Mouse (Mus musculus): ENCODE measurements around the gene Camkmt. TPM values are rescaled to one million over a fixed set of nuclear protein-coding genes. Genes with fewer than 3 reads are reported as not detected.
A peak's percentile ranks its signal among the peaks of the same experiment; 100 is the strongest.

The Camkmt gene
- polyA plus RNA-seq, 1 experiment: 3.6 TPM

DNA sequence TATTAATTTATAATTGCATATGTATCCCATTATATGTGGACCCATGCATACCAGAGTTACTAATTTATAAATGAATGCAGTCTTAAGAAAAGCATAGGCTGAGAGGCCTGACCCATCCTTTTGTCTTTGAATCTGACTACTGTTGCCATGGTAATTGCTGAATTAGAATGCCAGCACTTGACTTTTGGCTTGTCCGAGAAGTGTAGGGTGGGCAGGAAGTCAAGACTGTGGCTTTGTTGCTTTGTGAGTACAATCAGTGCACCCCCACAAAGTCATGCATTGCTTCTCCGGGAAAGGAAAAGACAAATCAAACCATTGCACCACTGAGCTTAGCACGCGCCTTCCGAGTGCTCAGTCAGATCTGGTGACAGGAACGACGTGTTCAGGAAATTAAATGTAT is 11.4 kb downstream of the Camkmt start:
- Histone ChIP-seq H3K27me3 (replicated peaks; ENCODE audit: control insufficient read depth, insufficient read depth, low read length) (no peaks in the 10 kb centered on the region), H3K4me3 (ENCODE audit: insufficient read depth, low read depth, low read length) (no peak overlapping the region), H3K36me3 (ENCODE audit: control insufficient read depth, insufficient read depth, low read length) (peaks cover 6% of the 10 kb centered on the region), H3K4me1 (ENCODE audit: control insufficient read depth, insufficient read depth, low read length) (no peaks in the 10 kb centered on the region), H3K27ac (ENCODE audit: insufficient read depth, low read depth, low read length) (no peak overlapping the region)
- TF ChIP-seq POLR2A (IDR thresholded peaks at IDR 0.05; ENCODE audit: low read depth, low read length) (no peak), CTCF (conservative IDR thresholded peaks at IDR 0.05; ENCODE audit: insufficient read depth, insufficient read length, low read depth, low read length) (no peak)
- WGBS: 82% methylated on average over 7 of the region's 7 CpGs
- DNase-seq: no peak

DNA sequence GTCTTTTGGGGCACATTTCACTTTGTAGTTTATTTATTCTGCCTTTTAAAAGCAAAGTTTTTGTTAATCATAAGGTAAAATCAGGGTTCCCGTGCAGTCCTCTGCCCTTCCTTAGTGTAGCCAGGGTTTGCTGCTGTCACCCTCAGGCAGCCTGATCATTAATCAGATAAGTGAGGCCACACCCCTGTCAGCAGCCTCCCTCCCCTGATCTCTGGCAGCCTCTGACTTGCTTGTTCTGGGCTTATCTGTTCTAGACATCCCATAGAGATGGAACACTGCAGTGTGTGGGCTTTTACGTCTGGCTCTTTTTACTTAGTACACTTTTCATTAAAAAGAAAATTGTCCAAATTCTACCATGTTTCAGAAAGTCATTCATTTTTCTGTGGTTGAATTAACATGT is 13.0 kb downstream of the Camkmt start:
- Histone ChIP-seq H3K36me3 (ENCODE audit: control insufficient read depth, insufficient read depth, low read length) (peaks cover 3% of the 10 kb centered on the region; the same call in 1 of the 2 replicates), H3K27ac (ENCODE audit: insufficient read depth, low read depth, low read length) (no peak overlapping the region), H3K4me3 (ENCODE audit: insufficient read depth, low read depth, low read length) (no peak overlapping the region), H3K4me1 (ENCODE audit: control insufficient read depth, insufficient read depth, low read length) (no peaks in the 10 kb centered on the region), H3K27me3 (replicated peaks; ENCODE audit: control insufficient read depth, insufficient read depth, low read length) (no peaks in the 10 kb centered on the region)
- TF ChIP-seq POLR2A (IDR thresholded peaks at IDR 0.05; ENCODE audit: low read depth, low read length) (no peak), CTCF (conservative IDR thresholded peaks at IDR 0.05; ENCODE audit: insufficient read depth, insufficient read length, low read depth, low read length) (no peak)
- 49% methylated on average over 2 of the region's 2 CpGs for WGBS
- no peak for DNase-seq

DNA sequence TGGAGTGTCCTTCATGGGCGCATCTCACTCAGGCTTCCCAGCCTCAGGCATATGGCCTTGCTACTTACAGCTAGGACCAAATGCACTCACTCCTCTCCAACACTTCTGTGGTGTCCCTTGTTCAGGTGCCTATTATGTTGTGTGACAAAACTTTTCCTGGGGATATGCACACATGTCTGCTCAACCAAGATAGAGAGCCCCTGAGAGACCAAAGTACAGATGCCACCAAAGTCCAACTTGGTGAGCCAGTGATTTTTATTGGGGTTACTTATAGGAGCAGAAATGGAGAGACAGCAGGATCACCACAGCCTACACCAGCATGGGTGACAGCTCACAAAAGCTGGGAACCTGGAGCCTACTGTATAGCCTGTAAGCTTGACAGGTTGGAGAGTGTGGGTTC is 20.3 kb downstream of the Camkmt start:
- no peak overlapping the region for H3K4me3 ChIP-seq (ENCODE audit: insufficient read depth, low read depth, low read length)
- no peaks in the 10 kb centered on the region; the same call in 1 of the 2 replicates for H3K27me3 ChIP-seq (replicated peaks; ENCODE audit: control insufficient read depth, insufficient read depth, low read length)
- no peaks in the 10 kb centered on the region for H3K36me3 ChIP-seq (ENCODE audit: control insufficient read depth, insufficient read depth, low read length)
- TF ChIP-seq POLR2A (IDR thresholded peaks at IDR 0.05; ENCODE audit: low read depth, low read length) (no peak), CTCF (conservative IDR thresholded peaks at IDR 0.05; ENCODE audit: insufficient read depth, insufficient read length, low read depth, low read length) (no peak)
- no peak for DNase-seq
- whole genome bisulfite sequencing: 100% methylated on average over 1 of the region's 1 CpGs
- H3K27ac ChIP-seq (ENCODE audit: insufficient read depth, low read depth, low read length): no peak overlapping the region
- H3K4me1 ChIP-seq (ENCODE audit: control insufficient read depth, insufficient read depth, low read length): no peaks in the 10 kb centered on the region

DNA sequence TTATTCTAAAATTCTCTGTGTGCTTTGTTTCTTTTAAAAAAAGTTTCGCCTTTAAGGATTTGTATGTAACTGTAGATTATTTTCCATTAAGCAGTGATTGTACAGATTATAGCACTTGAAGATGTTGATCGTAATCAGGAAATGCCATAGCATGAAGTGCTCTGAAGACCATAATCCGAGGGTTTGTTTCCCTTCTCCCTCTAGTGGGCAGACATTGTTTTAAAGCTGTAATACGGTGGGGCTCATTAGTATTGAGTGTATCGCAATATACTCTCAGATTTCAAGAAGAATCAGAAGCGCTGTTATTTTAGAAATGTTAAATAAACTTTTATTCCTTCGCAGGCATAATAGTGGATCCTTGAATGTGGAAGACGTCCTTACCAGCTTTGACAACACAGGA is 23.1 kb downstream of the Camkmt start:
- H3K4me1 ChIP-seq (ENCODE audit: control insufficient read depth, insufficient read depth, low read length): no peaks in the 10 kb centered on the region
- no peak overlapping the region for H3K27ac ChIP-seq (ENCODE audit: insufficient read depth, low read depth, low read length)
- 74% methylated on average over 8 of the region's 8 CpGs for WGBS
- no peaks in the 10 kb centered on the region for H3K36me3 ChIP-seq (ENCODE audit: control insufficient read depth, insufficient read depth, low read length)
- TF ChIP-seq CTCF (conservative IDR thresholded peaks at IDR 0.05; ENCODE audit: insufficient read depth, insufficient read length, low read depth, low read length): no peak
- TF ChIP-seq POLR2A (IDR thresholded peaks at IDR 0.05; ENCODE audit: low read depth, low read length): no peak
- no peaks in the 10 kb centered on the region; the same call in 1 of the 2 replicates for H3K27me3 ChIP-seq (replicated peaks; ENCODE audit: control insufficient read depth, insufficient read depth, low read length)
- no peak overlapping the region for H3K4me3 ChIP-seq (ENCODE audit: insufficient read depth, low read depth, low read length)
- DNase-seq: no peak

GRCm38 (mm10) chr17:85116643-85117042 is 26.3 kb downstream of the Camkmt start:
- H3K27me3 ChIP-seq (replicated peaks; ENCODE audit: control insufficient read depth, insufficient read depth, low read length): no peaks in the 10 kb centered on the region
- no peak overlapping the region for H3K27ac ChIP-seq (ENCODE audit: insufficient read depth, low read depth, low read length)
- no peak overlapping the region for H3K4me3 ChIP-seq (ENCODE audit: insufficient read depth, low read depth, low read length)
- TF ChIP-seq CTCF (conservative IDR thresholded peaks at IDR 0.05; ENCODE audit: insufficient read depth, insufficient read length, low read depth, low read length) (peak; percentile 77), POLR2A (IDR thresholded peaks at IDR 0.05; ENCODE audit: low read depth, low read length) (no peak)
- H3K4me1 ChIP-seq (ENCODE audit: control insufficient read depth, insufficient read depth, low read length): no peaks in the 10 kb centered on the region
- H3K36me3 ChIP-seq (ENCODE audit: control insufficient read depth, insufficient read depth, low read length): no peaks in the 10 kb centered on the region
- 31% methylated on average over 4 of the region's 4 CpGs for WGBS
- DNase-seq: peak; percentile 57

DNA sequence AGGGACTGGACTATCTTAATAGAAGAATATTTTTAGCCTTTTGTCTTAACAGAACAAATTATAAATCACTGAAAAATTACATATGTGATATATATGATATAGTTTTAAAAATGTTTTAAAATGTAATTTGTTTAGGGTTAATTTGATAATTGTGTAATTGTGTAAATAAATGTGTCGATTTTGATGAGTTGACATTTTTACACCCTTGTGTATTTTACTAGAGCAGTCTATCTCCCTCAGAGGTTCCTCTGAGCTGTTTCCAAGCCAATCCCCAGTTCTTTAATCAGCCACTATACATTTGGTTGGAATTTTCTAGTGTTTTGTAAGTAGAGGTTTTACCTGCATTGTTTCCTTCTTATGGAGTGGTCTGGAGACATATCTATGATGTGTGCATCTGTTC is 48.0 kb downstream of the Camkmt start:
- TF ChIP-seq POLR2A (IDR thresholded peaks at IDR 0.05; ENCODE audit: low read depth, low read length) (no peak), CTCF (conservative IDR thresholded peaks at IDR 0.05; ENCODE audit: insufficient read depth, insufficient read length, low read depth, low read length) (no peak)

GRCm38 (mm10) chr17:85141621-85142020 is 51.3 kb downstream of the Camkmt start:
- Histone ChIP-seq H3K27me3 (replicated peaks; ENCODE audit: control insufficient read depth, insufficient read depth, low read length) (no peaks in the 10 kb centered on the region), H3K36me3 (ENCODE audit: control insufficient read depth, insufficient read depth, low read length) (no peaks in the 10 kb centered on the region), H3K27ac (ENCODE audit: insufficient read depth, low read depth, low read length) (no peak overlapping the region), H3K4me3 (ENCODE audit: insufficient read depth, low read depth, low read length) (no peak overlapping the region), H3K4me1 (ENCODE audit: control insufficient read depth, insufficient read depth, low read length) (no peaks in the 10 kb centered on the region)
- TF ChIP-seq POLR2A (IDR thresholded peaks at IDR 0.05; ENCODE audit: low read depth, low read length): no peak
- TF ChIP-seq CTCF (conservative IDR thresholded peaks at IDR 0.05; ENCODE audit: insufficient read depth, insufficient read length, low read depth, low read length): no peak
- DNase-seq: peak; percentile 14
- 77% methylated on average over 3 of the region's 3 CpGs for WGBS

More for the DNA sequence above, 48.0 kb downstream of the Camkmt start:
- no peaks in the 10 kb centered on the region for H3K36me3 ChIP-seq (ENCODE audit: control insufficient read depth, insufficient read depth, low read length)
- DNase-seq: no peak
- H3K27ac ChIP-seq (ENCODE audit: insufficient read depth, low read depth, low read length): no peak overlapping the region
- no peaks in the 10 kb centered on the region for H3K4me1 ChIP-seq (ENCODE audit: control insufficient read depth, insufficient read depth, low read length)
- no peak overlapping the region for H3K4me3 ChIP-seq (ENCODE audit: insufficient read depth, low read depth, low read length)
- WGBS: 86% methylated on average over 1 of the region's 1 CpGs
- no peaks in the 10 kb centered on the region for H3K27me3 ChIP-seq (replicated peaks; ENCODE audit: control insufficient read depth, insufficient read depth, low read length)
